Mouse (Mus musculus) stomach, postnatal 0 days (tissue): ENCODE results near the gene Mob1a. TPM values are rescaled to one million over a fixed set of nuclear protein-coding genes. Genes with fewer than 3 reads are reported as not detected.

Source experiments
- ATAC-seq: fragments of 200-750 bp; cut with Nextera tagmentation; 2 replicates; pipeline ENCODE4 v1.8.0; 2017; ENCODE audit not compliant: low FRiP score, low TSS enrichment
- DNase-seq: peaks from one replicate; pipeline ENCODE4 v3.0.0-alpha.2; 2016; ENCODE audit warnings: low spot score
- H3K27ac ChIP-seq: fragments of 300-500 bp; sonication (generic); replicated peaks from 2 replicates; pipeline ENCODE4 v1.5.1; 2014; ENCODE audit warnings: mild to moderate bottlenecking, control low read depth
- H3K27me3 ChIP-seq: fragments of 300-500 bp; sonication (generic); 2 replicates; pipeline ENCODE4 v1.6.1; 2014; ENCODE audit warnings: low read length; ENCODE audit not compliant: control insufficient read depth, insufficient read depth
- H3K36me3 ChIP-seq: fragments of 300-500 bp; sonication (generic); 2 replicates; pipeline ENCODE4 v1.6.1; 2014; ENCODE audit warnings: low read length, mixed read lengths; ENCODE audit not compliant: control insufficient read depth, insufficient read depth
- H3K4me1 ChIP-seq: fragments of 300-500 bp; sonication (generic); replicated peaks from 2 replicates; pipeline ENCODE4 v1.6.1; 2014; ENCODE audit warnings: antibody characterized with exemption; ENCODE audit not compliant: control insufficient read depth, insufficient read depth
- H3K4me2 ChIP-seq: fragments of 300-500 bp; sonication (generic); replicated peaks from 2 replicates; pipeline ENCODE4 v1.6.1; 2014; ENCODE audit warnings: low read depth, mild to moderate bottlenecking, control low read depth, moderate library complexity
- H3K4me3 ChIP-seq: fragments of 300-500 bp; sonication (generic); 2 replicates; pipeline ENCODE4 v1.5.1; 2014; ENCODE audit warnings: low read depth, low read length, control low read depth
- H3K9ac ChIP-seq: fragments of 300-500 bp; sonication (generic); 2 replicates; pipeline ENCODE4 v1.6.1; 2014; ENCODE audit warnings: mild to moderate bottlenecking, low read length, control low read depth, mixed read lengths
- H3K9me3 ChIP-seq: fragments of 300-500 bp; sonication (generic); 2 replicates; pipeline ENCODE4 v1.6.1; 2016; ENCODE audit warnings: low read length; ENCODE audit not compliant: control insufficient read depth
- CTCF ChIP-seq: IDR thresholded peaks from 2 replicates; pipeline ENCODE4 v1.5.1; 2016; ENCODE audit warnings: antibody characterized with exemption, low read depth, mild to moderate bottlenecking, moderate library complexity
- EP300 ChIP-seq: optimal IDR thresholded peaks from 2 replicates; pipeline ENCODE3; 2016; ENCODE audit warnings: antibody characterized with exemption
- WGBS: fragments of 180-500 bp; shearing (Covaris S2); extraction: QIAGEN DNeasy Blood & Tissue Kit; methylation state at CpG from one replicate; pipeline ENCODE4 v1.1.7; 2014; 5-methylcytosine and 5-hydroxymethylcytosine counted together
- polyA plus RNA-seq: library from polyadenylated mRNA; unstranded; fragments of >200 nt; fragmentation: Nextera tagmentation; extraction: Ambion mirVana; gene quantifications from 2 replicates; pipeline ENCODE4 v1.2.1, GENCODE M21; 2015

Gene Mob1a
- polyA plus RNA-seq, 1 experiment from 2014 or later: 31.0 TPM

DNA sequence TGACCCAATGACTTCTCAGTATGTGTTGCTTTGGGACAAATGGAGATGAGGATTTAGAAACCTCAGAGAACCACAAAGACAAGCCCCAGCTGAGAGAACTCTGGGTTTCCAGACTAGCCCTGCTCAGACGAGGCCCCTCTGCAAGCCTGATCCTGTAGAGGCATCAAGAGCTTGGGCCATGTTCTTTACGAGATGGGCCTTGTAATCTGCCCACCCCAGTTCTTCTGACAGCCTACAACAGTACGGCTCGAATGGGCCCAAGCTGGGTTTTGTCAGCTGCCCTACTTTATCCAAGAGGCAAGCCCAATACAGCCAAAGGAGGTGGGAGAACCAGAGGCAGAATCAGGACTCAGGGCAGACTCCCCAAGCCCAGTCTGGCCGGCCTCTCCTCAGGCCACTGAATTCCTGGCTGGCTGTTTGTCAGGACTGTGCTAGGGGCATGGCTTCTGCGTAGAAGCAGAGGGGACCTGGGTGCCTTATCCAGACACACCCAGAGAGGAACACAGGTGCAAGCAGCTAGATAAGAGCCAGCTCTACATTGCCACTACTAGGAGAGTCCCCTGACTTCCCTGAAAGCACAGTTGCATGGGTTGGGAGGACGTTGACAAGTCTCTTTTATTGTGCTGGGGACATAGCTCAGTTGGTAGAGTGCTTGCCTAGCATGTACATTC, 25.8 kb downstream of the Mob1a start:
- ATAC-seq (peak; percentile 30; the same call in 1 of the 2 replicates), DNase-seq (peak; percentile 49)
- Histone ChIP-seq H3K27ac (0 out of 2 replicates have a peak overlapping the region, but pooled peaks have one; percentile 13), H3K9ac (no peak overlapping the region), H3K9me3 (no peaks in the 10 kb centered on the region), H3K4me1 (no peaks in the 10 kb centered on the region), H3K4me3 (no peak overlapping the region), H3K36me3 (0 out of 2 replicates have a peak, but pooled peaks cover 2% of the 10 kb centered on the region), H3K4me2 (no peak overlapping the region), H3K27me3 (no peaks in the 10 kb centered on the region)
- 62% methylated on average over 7 of the region's 7 CpGs for WGBS
- TF ChIP-seq EP300 (no peak), CTCF (no peak)

DNA sequence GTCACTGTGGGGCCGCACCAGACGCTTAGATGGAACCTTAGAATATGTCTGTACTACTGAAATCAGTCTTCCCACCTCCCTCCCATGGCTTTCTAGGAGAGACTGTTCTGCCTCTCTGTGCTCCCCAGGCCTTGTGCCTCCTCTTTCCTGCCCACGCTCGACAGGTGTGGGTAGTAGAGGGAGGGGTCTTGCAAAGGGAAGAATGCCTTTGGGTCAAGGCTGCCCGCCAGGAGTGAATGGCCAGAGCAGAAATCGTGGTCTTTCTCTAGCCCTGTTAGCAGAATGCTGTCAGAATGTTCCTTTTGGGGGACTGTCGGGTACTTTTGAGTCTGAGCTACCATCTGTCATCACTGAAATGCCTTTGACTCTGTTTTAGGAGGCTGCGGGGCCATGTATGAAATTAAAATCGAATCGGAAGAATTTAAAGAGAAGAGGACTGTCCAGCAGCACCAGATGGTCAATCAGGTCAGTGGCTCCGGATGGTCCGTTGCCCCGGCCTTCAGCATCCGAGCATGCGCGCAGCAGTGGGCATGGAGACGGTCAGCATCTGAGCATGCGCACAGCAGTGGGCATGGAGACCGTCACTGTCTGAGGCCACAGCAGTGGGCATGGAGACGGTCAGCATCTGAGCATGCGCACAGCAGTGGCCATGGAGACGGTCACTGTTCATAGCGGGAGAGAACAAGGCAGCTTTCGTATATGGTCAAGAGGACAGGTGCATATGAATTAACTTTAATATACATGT, 27.0 kb downstream of the Mob1a start:
- ATAC-seq (no peak), DNase-seq (no peak)
- H3K4me1 ChIP-seq: no peaks in the 10 kb centered on the region
- TF ChIP-seq EP300 (no peak), CTCF (no peak)
- no peak overlapping the region for H3K27ac ChIP-seq
- H3K9me3 ChIP-seq: no peaks in the 10 kb centered on the region
- H3K27me3 ChIP-seq: no peaks in the 10 kb centered on the region
- 0 out of 2 replicates have a peak, but pooled peaks cover 2% of the 10 kb centered on the region for H3K36me3 ChIP-seq
- H3K4me2 ChIP-seq: no peak overlapping the region
- no peak overlapping the region for H3K4me3 ChIP-seq
- WGBS: 92% methylated on average over 24 of the region's 24 CpGs
- no peak overlapping the region for H3K9ac ChIP-seq

DNA sequence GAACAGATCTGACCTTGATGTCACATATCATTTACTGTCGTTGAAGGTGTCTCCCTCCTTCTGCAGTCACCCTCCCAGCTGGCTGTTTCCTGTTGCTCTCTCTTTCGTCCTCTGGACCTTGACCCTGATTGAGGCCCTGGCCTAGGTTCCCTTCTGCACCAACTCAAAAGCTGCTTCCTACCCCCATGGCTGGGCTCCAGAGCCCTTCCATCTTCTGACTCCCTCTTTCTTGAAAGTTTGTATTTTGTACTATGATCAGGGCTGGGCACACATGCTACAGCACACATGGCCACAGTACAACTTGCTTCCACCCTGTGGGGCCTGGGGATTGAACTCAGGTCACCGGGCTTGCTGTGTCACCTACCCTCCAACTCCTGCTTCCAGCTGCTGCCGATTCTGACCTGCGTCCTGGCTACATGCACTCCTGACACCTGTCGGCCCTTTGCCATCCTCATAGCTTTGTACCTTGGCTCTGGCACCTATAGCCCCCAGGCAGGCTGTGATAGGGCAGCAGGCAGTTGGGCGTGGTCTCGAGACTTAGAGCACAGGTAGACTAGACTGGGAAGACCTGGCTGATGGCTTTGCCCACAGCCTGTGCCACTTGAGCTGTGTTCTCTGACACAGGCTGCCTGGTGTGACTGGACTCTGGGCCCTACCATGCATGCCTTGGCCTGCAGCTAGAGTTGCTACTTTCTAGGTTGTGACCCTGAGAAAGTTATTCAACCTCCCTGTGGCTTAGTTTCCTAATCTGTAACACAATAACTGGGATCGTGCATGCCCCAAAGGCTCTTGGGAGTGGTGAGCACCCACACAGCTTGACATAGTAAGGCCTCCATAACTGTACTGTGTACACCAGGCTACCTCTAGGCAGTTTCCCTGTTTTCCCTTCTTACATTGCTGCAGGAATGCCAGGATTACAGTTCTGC, 29.3 kb downstream of the Mob1a start:
- H3K4me1 ChIP-seq: no peaks in the 10 kb centered on the region
- TF ChIP-seq EP300: no peak
- no peak for TF ChIP-seq CTCF
- 75% methylated on average over 9 of the region's 9 CpGs for WGBS
- DNase-seq (no peak), ATAC-seq (no peak)
- no peak overlapping the region for H3K4me3 ChIP-seq
- no peaks in the 10 kb centered on the region for H3K9me3 ChIP-seq
- H3K4me2 ChIP-seq: no peak overlapping the region
- H3K27me3 ChIP-seq: no peaks in the 10 kb centered on the region
- H3K9ac ChIP-seq: no peak overlapping the region
- no peak overlapping the region for H3K27ac ChIP-seq
- 0 out of 2 replicates have a peak, but pooled peaks cover 3% of the 10 kb centered on the region for H3K36me3 ChIP-seq

DNA sequence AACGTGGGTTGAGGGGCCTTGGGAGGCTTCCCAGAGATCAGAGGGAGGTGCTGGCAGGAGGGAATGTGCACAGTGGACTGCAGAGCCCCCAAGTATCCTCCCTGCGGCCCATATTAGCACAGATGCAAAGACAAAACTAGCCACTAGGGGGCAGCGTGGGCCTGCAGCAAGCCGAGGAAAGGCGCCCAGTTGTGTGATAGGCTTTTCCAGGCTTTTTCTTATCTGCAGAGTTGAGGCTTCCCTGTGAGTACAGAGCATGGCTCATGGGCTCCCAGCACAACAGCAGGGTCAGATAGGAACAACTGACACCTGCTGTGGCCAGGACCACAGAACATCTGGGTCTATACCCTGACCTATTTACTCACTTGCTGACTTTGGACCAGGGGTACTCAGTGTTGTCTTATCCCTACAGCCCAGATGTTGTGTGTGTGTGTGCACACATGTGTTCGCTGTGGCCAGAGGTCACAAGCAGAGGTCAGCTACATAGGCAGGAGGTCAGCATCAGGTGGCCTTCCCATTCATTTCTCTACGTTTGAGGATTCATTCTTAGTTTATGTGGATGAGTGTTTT, 30.8 kb downstream of the Mob1a start:
- DNase-seq: peak; percentile 83
- Histone ChIP-seq H3K27me3 (no peaks in the 10 kb centered on the region), H3K9ac (no peak overlapping the region), H3K4me2 (no peak overlapping the region), H3K4me3 (no peak overlapping the region), H3K27ac (no peak overlapping the region), H3K36me3 (peaks cover 9% of the 10 kb centered on the region; the same call in 1 of the 2 replicates), H3K4me1 (no peaks in the 10 kb centered on the region), H3K9me3 (no peaks in the 10 kb centered on the region)
- 23% methylated on average over 7 of the region's 7 CpGs for WGBS
- TF ChIP-seq CTCF: peak; percentile 99
- no peak for TF ChIP-seq EP300
- peak; percentile 57 for ATAC-seq

GRCm38 (mm10) chr6:83357436-83357835, 31.6 kb downstream of the Mob1a start:
- Histone ChIP-seq H3K9ac (no peak overlapping the region), H3K9me3 (no peaks in the 10 kb centered on the region), H3K27me3 (no peaks in the 10 kb centered on the region), H3K36me3 (peaks cover 14% of the 10 kb centered on the region; the same call in 1 of the 2 replicates), H3K4me2 (no peak overlapping the region), H3K4me1 (no peaks in the 10 kb centered on the region), H3K27ac (no peak overlapping the region), H3K4me3 (no peak overlapping the region)
- ATAC-seq (no peak), DNase-seq (no peak)
- 95% methylated on average over 10 of the region's 10 CpGs for WGBS
- TF ChIP-seq CTCF (no peak), EP300 (no peak)
